Mouse (Mus musculus): ENCODE measurements around the gene Cd300lb.
A peak's percentile ranks its signal among the peaks of the same experiment; 100 is the strongest.
"Not testable (repeated sequence)": the region's sequence is repeated elsewhere in the genome, so short reads cannot be mapped to it uniquely, and the experiment has no call there.

The Cd300lb gene

DNA sequence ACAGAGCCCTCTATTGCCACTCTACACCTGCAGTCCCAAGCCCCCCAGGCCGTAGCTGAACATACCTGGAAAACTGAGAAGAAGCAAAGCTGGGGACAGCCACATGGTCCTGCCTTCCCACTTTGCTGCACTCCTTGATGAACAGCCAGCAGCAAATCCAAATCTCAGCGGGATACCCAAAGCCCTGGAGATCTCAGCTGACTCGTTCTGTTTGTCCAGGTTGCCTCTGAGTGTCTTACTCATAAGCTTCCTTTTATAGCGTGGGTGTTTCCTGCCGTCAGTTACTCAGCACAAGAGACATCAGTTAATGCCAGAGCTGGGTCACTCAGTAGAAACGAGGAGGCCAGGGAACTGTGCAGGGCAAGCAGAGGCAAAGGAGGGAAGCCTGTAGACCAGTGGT, at the start of gene Cd300lb:
Cd300lb (minus strand) TSS at position 243 of the 400 bp plus-strand sequence.
- no peak for DNase-seq (ENCODE audit: low spot score in 2 of 2)

- DNase-seq (ENCODE audit: low spot score in 2 of 2) = no peak
These were observed 47.7 kb upstream of the Cd300lb start for GRCm38 (mm10) chr11:114981866-114982265.

GRCm38 (mm10) chr11:114972726-114973125, 38.5 kb upstream of the Cd300lb start:
- no peak for DNase-seq (ENCODE audit: low spot score in 2 of 2)

GRCm38 (mm10) chr11:114968752-114969207, 34.6 kb upstream of the Cd300lb start, which contains the start of gene Cd300c:
Cd300c (minus strand) TSS chr11:114969157.
- DNase-seq (ENCODE audit: low spot score in 2 of 2) = no peak

DNA sequence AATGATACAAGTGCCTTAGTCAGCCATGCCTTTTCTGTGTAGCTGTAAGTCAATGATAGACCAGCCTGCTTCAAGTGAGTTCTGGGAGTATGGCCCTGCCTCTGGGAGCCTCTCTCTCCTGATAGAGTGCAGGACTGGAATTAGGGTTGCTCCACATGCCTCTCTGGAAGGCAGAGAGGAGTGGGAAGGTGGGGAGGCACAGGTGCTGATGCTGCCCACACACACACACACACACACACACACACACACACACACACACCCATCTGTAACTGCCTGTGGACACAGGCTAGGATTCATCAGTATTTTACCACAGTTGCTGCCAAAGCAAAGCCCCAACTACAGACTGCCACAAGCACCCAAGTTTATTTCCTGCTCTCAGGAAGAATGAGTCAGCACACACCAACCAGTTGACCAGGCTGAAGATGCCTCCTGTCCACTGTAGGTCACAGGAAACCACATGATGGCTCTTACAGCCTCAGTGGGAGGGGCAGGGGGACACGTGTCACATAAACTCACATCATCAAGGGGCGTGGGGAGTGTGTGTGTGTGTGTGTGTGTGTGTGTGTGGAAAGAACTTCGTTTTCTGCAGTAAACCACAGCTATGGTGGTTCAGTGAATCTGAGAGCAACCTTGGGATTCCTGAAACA, 31.1 kb upstream of the Cd300lb start:
- DNase-seq (ENCODE audit: low spot score in 2 of 2) = no peak

GRCm38 (mm10) chr11:114960369-114960768, 26.2 kb upstream of the Cd300lb start:
- no peak for DNase-seq (ENCODE audit: low spot score in 2 of 2)

- DNase-seq (ENCODE audit: low spot score in 2 of 2) = no peak
These were observed 595 bp downstream of the Cd300lb start for GRCm38 (mm10) chr11:114933591-114933990.

- no peak for DNase-seq (ENCODE audit: low spot score in 2 of 2)
These were observed 3.1 kb downstream of the Cd300lb start for GRCm38 (mm10) chr11:114931041-114931440.

- no peak for DNase-seq (ENCODE audit: low spot score in 2 of 2)
These were observed 4.6 kb downstream of the Cd300lb start for GRCm38 (mm10) chr11:114929581-114929980.

DNA sequence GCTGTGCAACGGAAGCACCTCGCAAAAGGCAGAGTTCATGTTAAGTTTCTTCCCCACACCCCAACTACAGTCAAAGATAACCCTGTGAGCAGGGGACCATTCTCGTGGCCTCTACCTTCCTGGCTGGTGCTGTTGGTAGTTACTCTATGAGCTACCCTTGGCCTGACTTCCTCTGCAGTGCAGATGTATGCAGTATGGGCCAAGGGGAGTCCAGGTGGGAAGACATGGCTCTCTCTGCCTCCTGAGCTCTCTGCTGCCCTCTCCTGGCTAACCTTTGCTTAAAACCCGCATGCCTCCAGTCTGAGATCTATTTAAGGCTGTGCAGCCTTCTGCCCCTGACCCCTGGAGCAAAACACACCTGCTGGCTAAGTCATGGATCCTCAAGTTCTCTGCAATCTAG, 10.2 kb downstream of the Cd300lb start:
- no peak for DNase-seq (ENCODE audit: low spot score in 2 of 2)

DNA sequence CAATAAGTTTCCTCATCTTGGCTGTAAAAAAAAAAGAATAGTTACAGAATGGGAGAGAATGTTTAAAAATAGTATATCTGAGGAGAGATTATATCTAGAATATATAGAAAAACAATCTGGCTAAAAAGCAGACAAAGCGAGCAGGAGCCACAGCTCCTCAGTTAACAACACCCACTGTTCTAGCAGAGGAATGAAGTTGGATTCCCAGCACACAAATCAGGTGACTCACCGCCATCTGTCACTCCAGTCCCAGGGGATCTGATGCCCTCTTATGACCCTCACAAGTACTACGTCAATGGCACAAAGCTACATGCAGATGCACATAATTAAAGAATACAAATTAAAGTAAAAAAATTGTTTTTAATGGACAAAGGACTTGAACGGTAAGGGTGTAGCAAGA, 11.7 kb downstream of the Cd300lb start:
- DNase-seq (ENCODE audit: low spot score in 2 of 2) = no peak

GRCm38 (mm10) chr11:114917120-114917519, 17.1 kb downstream of the Cd300lb start:
- no peak for DNase-seq (ENCODE audit: low spot score in 2 of 2)

DNA sequence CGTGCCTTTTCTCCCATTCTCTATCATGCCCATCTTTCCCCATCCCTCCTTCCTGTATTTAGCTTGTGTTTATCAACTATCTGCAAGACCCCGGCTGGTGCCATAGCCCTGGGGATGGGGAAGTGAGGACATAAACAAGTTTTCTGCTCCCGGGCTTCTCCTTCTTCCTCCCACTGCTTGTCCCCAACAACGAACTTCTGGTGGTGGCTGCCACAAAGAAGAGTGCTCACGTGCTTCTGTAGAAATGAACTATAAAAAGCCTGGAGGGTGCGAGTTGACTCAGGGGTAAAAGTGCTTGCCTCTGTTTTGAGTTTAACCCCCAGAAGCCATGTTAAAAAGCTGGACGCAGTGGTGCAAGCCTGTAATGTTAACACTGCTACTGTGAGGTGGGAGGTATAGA, 19.2 kb downstream of the Cd300lb start:
- DNase-seq (ENCODE audit: low spot score in 2 of 2) = no peak

- DNase-seq (ENCODE audit: low spot score in 2 of 2) = peak; percentile 65 to 78
These were observed 21.3 kb downstream of the Cd300lb start for GRCm38 (mm10) chr11:114912847-114913246.

DNA sequence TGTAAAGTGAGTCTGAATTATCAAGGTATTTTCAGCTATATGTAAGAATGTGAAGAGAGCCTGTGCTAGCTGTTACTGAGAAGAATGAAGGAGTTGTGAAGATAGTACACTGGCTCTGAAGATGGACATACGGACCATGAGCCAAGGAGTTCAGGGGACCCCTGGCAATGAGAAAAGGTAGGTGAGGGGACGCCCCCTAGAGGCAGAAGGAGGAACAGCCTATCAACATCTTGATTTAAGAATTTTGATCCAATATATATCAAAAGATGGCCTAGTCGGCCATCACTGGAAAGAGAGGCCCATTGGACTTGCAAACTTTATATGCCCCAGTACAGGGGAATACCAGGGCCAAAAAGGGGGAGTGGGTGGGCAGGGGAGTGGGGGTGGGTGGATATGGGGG, 24.6 kb downstream of the Cd300lb start:
- not testable (repeated sequence) for DNase-seq (ENCODE audit: low spot score in 2 of 2)

DNA sequence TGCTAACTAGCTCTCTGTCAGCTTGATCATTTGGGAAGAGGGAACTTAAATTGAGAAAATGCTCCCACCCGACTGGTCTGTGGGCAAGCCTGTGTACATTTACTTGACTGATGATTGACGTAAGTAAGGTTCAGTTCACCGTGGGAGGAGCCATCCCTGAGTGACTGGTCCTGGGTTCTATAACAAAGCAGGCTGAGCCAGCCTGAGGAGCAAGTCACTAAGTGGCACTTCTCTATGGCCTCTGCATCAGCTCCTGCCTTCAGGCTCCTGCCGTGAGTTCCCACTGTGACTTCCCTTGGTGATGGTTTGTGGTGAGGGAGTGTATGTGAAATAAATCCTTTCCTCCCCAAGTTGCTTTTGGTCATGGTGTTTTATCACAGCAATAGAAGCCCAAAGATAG, 26.1 kb downstream of the Cd300lb start:
- DNase-seq (ENCODE audit: low spot score in 2 of 2) = no peak

GRCm38 (mm10) chr11:114907567-114907966, 26.6 kb downstream of the Cd300lb start:
- DNase-seq (ENCODE audit: low spot score in 2 of 2) = no peak

DNA sequence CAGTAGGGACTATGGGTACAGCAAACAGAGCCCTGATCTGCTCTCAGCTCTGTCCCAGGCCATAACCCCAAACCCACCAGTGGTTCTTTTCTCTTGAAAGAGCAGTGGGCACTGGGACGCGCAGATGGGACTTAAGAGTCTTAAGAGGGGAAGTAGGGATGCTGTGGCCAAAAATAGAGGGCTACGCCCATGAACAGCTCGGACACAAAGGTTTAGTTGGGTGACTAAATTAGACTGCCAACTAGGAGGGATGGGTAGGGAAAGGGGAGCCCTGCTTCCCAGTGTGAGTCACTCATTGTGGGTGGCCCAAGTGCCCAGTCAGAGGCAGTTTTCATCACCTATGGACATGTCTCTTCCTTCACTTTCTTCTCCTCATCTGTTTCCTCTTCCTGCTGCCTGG, 31.0 kb downstream of the Cd300lb start:
- no peak for DNase-seq (ENCODE audit: low spot score in 2 of 2)

DNA sequence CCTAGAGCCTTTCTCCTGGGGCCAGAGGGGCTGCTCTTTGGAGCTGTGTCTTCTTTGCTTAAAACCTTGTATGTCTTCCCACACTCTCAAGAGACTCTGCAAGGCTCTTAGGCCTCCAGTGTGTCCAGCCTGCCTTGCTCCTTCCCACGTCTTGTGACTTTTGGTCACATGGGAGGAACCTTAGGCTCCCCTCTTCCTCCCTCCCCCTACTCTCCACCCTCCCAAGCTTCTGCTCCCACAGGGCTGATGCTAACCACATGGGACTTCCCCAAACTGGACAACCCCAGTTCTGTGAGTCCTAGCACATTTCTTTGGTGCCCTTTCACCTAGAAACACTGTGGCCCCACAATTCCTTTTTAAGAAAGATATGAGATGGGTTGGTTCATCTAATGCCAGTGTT, 36.2 kb downstream of the Cd300lb start:
- DNase-seq (ENCODE audit: low spot score in 2 of 2) = no peak

- no peak for DNase-seq (ENCODE audit: low spot score in 2 of 2)
These were observed 38.1 kb downstream of the Cd300lb start for GRCm38 (mm10) chr11:114896085-114896484.

GRCm38 (mm10) chr11:114890542-114890941, 43.6 kb downstream of the Cd300lb start:
- no peak for DNase-seq (ENCODE audit: low spot score in 2 of 2)

DNA sequence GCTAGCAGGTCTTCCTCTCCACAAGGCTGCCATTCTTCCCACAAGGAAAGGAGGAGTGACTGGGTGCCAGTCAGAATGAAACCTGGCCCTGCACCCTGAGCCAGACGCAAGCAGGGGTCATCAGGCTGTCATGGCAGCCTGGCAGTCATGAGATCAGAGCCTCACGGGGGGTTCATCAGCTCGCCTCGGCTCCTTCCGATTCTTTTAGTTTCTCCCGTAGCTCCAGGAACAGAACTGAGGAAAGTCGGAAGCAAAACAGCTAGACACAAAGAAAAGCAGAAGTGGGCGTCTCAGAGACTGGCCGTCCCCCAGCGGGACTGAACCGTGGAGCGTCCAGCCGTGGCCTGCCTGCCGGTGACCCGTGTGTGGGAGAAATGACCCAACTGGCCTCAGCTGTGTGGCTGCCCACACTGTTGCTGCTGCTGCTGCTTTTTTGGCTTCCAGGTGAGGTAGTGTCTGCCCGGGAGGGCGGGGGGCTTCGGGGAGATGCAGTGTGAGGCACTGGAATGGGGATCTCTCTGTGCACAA, 44.1 kb downstream of the Cd300lb start, which contains the start of gene Cd300a:
Cd300a (plus strand) TSS at position 51 of the 528 bp plus-strand sequence.
- DNase-seq (ENCODE audit: low spot score in 2 of 2) = no peak

DNA sequence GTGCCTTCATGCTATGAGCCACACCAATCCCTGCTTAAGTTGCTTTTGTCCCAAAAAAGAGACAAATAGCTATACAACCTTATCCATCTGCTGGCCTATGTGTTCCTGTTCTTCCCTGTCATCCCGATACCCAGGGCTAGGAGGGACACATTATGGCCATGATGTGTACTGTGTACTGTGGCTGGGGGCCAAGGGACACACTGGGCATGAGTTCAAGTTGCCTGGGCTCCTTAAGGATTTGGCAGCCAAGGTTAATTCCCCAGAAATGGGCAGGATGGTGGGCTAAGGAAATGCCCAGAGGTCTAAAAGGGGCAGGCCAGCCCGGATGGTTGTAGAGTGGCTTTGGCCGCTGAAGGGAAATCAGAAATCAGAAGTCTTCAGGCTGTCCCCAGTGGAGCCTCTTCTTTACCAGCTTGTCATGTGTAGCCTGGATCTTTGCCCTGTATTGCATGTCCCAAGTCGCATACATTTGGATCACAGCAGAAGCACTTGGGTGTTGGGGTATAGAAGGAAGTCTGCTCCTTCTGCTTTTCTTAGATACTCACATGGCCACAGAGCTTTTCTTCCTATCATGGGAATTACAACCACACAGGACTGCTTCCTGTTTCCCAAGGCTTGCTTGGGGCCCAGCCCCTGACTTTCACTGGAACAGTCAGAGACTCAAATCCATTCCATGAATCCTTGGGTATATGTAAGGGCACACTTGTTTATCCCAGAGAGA, 49.6 kb downstream of the Cd300lb start:
- no peak for DNase-seq (ENCODE audit: low spot score in 2 of 2)

All from frontal cortex, postnatal 14 days (tissue).